Mouse (Mus musculus) midbrain, embryonic 12.5 days (tissue): ENCODE measurements around the gene Gm5141. TPM values are rescaled to one million over a fixed set of nuclear protein-coding genes. Genes with fewer than 3 reads are reported as not detected.
A peak's percentile ranks its signal among the peaks of the same experiment; 100 is the strongest.
"Not testable (repeated sequence)": the region's sequence is repeated elsewhere in the genome, so short reads cannot be mapped to it uniquely, and the experiment has no call there.

Source experiments
- ATAC-seq: fragments of 200-750 bp; cut with Nextera tagmentation; 2 replicates; pipeline ENCODE4 v1.8.0; 2017; ENCODE audit warnings: low read depth, moderate TSS enrichment, moderate library complexity; ENCODE audit not compliant: low FRiP score
- H3K27ac ChIP-seq: fragments of 300-500 bp; sonication (generic); replicated peaks from 2 replicates; pipeline ENCODE4 v1.5.1; 2016; ENCODE audit warnings: mild to moderate bottlenecking
- H3K27me3 ChIP-seq: fragments of 300-500 bp; sonication (generic); 2 replicates; pipeline ENCODE4 v1.6.1; 2016; ENCODE audit warnings: mild to moderate bottlenecking
- H3K36me3 ChIP-seq: fragments of 300-500 bp; sonication (generic); 2 replicates; pipeline ENCODE4 v1.6.1; 2016
- H3K4me1 ChIP-seq: fragments of 300-500 bp; sonication (generic); 2 replicates; pipeline ENCODE4 v1.6.1; 2016
- H3K4me2 ChIP-seq: fragments of 300-500 bp; sonication (generic); replicated peaks from 2 replicates; pipeline ENCODE4 v1.6.1; 2016; ENCODE audit warnings: mild to moderate bottlenecking, moderate library complexity
- H3K4me3 ChIP-seq: fragments of 300-500 bp; sonication (generic); 2 replicates; pipeline ENCODE4 v1.5.1; 2016; ENCODE audit warnings: mild to moderate bottlenecking
- H3K9ac ChIP-seq: fragments of 300-500 bp; sonication (generic); replicated peaks from 2 replicates; pipeline ENCODE4 v1.6.1; 2016; ENCODE audit warnings: mild to moderate bottlenecking, moderate library complexity
- H3K9me3 ChIP-seq: fragments of 300-500 bp; sonication (generic); 2 replicates; pipeline ENCODE4 v1.6.1; 2016; ENCODE audit warnings: mild to moderate bottlenecking
- WGBS: fragments of 180-500 bp; shearing (Covaris S2); methylation state at CpG from one replicate; pipeline ENCODE4 v1.1.7; 2016; 5-methylcytosine and 5-hydroxymethylcytosine counted together
- polyA plus RNA-seq: library from polyadenylated mRNA; unstranded; fragments of >200 nt; fragmentation: Nextera tagmentation; extraction: Ambion mirVana; gene quantifications from 2 replicates; pipeline ENCODE4 v1.2.1, GENCODE M21; 2016

Gm5141 gene
- polyA plus RNA-seq = 11.8 and 13.9 TPM in 2 replicates

GRCm38 (mm10) chr13:62785199-62786134 lies at the start of gene Gm5141:
Gene Gm5141 (minus strand): TSS chr13:62785808.
- peak within 1 kb of the TSS; percentile 56 for H3K4me3 ChIP-seq
- peak within 1 kb of the TSS; percentile 66 for H3K9ac ChIP-seq
- not testable (repeated sequence) for H3K27ac ChIP-seq, H3K27me3 ChIP-seq, H3K4me1 ChIP-seq
- H3K9me3 ChIP-seq = peaks cover 13% of the 10 kb centered on the region; the same call in 1 of the 2 replicates
- peak; percentile 100 for ATAC-seq
- peaks cover 10% of the 10 kb centered on the region for H3K36me3 ChIP-seq
- peak within 1 kb of the TSS; percentile 68 for H3K4me2 ChIP-seq
- WGBS = 5% methylated on average over 23 of the region's 23 CpGs

- H3K9me3 ChIP-seq = 0 out of 2 replicates have a peak, but pooled peaks cover 2% of the 10 kb centered on the region
- no peaks in the 10 kb centered on the region for H3K27me3 ChIP-seq
- no peaks in the 10 kb centered on the region for H3K4me1 ChIP-seq
- ATAC-seq = no peak
- H3K27ac ChIP-seq = no peak overlapping the region
- no peak overlapping the region for H3K9ac ChIP-seq
- H3K4me3 ChIP-seq = no peak overlapping the region
- no peak overlapping the region for H3K4me2 ChIP-seq
- no peaks in the 10 kb centered on the region for H3K36me3 ChIP-seq
- 47% methylated on average over 4 of the region's 4 CpGs for WGBS
These were observed 47.7 kb upstream of the Gm5141 start for GRCm38 (mm10) chr13:62833341-62833740.

GRCm38 (mm10) chr13:62832239-62832638 lies 46.6 kb upstream of the Gm5141 start:
- H3K36me3 ChIP-seq = no peaks in the 10 kb centered on the region
- H3K27ac ChIP-seq = no peak overlapping the region
- H3K4me1 ChIP-seq = no peaks in the 10 kb centered on the region
- H3K27me3 ChIP-seq = no peaks in the 10 kb centered on the region
- 0 out of 2 replicates have a peak, but pooled peaks cover 2% of the 10 kb centered on the region for H3K9me3 ChIP-seq
- H3K4me2 ChIP-seq = no peak overlapping the region
- H3K9ac ChIP-seq = no peak overlapping the region
- H3K4me3 ChIP-seq = no peak overlapping the region
- no peak for ATAC-seq
- 80% methylated on average over 2 of the region's 2 CpGs for WGBS

GRCm38 (mm10) chr13:62815705-62816104 lies 30.1 kb upstream of the Gm5141 start:
- not testable (repeated sequence) for H3K27me3 ChIP-seq, H3K36me3 ChIP-seq, H3K4me3 ChIP-seq, H3K27ac ChIP-seq, H3K9ac ChIP-seq, H3K9me3 ChIP-seq, H3K4me1 ChIP-seq, ATAC-seq, H3K4me2 ChIP-seq
- 84% methylated on average over 3 of the region's 3 CpGs for WGBS

- H3K9me3 ChIP-seq = no peaks in the 10 kb centered on the region
- no peaks in the 10 kb centered on the region for H3K27me3 ChIP-seq
- no peak for ATAC-seq
- H3K36me3 ChIP-seq = no peaks in the 10 kb centered on the region
- no peak overlapping the region for H3K27ac ChIP-seq
- no peaks in the 10 kb centered on the region for H3K4me1 ChIP-seq
- WGBS = 9% methylated on average over 28 of the region's 32 CpGs
- H3K4me2 ChIP-seq = peak overlapping the region; percentile 57
- H3K4me3 ChIP-seq = peak overlapping the region; percentile 39
- peak overlapping the region; percentile 53; the same call in 1 of the 2 replicates for H3K9ac ChIP-seq
These were observed 27.1 kb upstream of the Gm5141 start for GRCm38 (mm10) chr13:62812713-62813112.

- WGBS = 86% methylated on average over 6 of the region's 6 CpGs
- not testable (repeated sequence) for H3K4me2 ChIP-seq, H3K4me1 ChIP-seq, H3K4me3 ChIP-seq, H3K36me3 ChIP-seq, H3K27me3 ChIP-seq, ATAC-seq, H3K9ac ChIP-seq, H3K27ac ChIP-seq, H3K9me3 ChIP-seq
These were observed 22.4 kb upstream of the Gm5141 start for GRCm38 (mm10) chr13:62807981-62808380.

- 61% methylated on average over 2 of the region's 2 CpGs for WGBS
- H3K27me3 ChIP-seq, H3K4me1 ChIP-seq, H3K9me3 ChIP-seq, H3K27ac ChIP-seq: not testable (repeated sequence)
- ATAC-seq = peak; percentile 44
- peak overlapping the region; percentile 37; the same call in 1 of the 2 replicates for H3K9ac ChIP-seq
- H3K4me2 ChIP-seq = peak overlapping the region; percentile 68
- H3K4me3 ChIP-seq = peak overlapping the region; percentile 56
- H3K36me3 ChIP-seq = peaks cover 10% of the 10 kb centered on the region
These were observed 506 bp upstream of the Gm5141 start for GRCm38 (mm10) chr13:62786135-62786493.

- not testable (repeated sequence) for ATAC-seq, H3K36me3 ChIP-seq
- 74% methylated on average over 2 of the region's 2 CpGs for WGBS
These were observed 21.8 kb downstream of the Gm5141 start for GRCm38 (mm10) chr13:62763806-62764205.

GRCm38 (mm10) chr13:62760432-62761415 lies 24.9 kb downstream of the Gm5141 start, which contains the start of gene Platr25:
Gene Platr25 (minus strand): TSS chr13:62760709.
- peak within 1 kb of the TSS; percentile 58 for H3K9ac ChIP-seq
- H3K27me3 ChIP-seq, H3K4me1 ChIP-seq, H3K36me3 ChIP-seq, H3K27ac ChIP-seq, H3K9me3 ChIP-seq: not testable (repeated sequence)
- 9% methylated on average over 20 of the region's 20 CpGs for WGBS
- ATAC-seq = peak; percentile 99
- H3K4me3 ChIP-seq = peak within 1 kb of the TSS; percentile 48
- H3K4me2 ChIP-seq = peak within 1 kb of the TSS; percentile 52

More at GRCm38 (mm10) chr13:62763806-62764205, 21.8 kb downstream of the Gm5141 start:
- not testable (repeated sequence) for H3K27ac ChIP-seq, H3K9me3 ChIP-seq, H3K9ac ChIP-seq, H3K27me3 ChIP-seq, H3K4me1 ChIP-seq, H3K4me3 ChIP-seq, H3K4me2 ChIP-seq

GRCm38 (mm10) chr13:62733322-62733721 lies 52.3 kb downstream of the Gm5141 start:
- 93% methylated on average over 2 of the region's 2 CpGs for WGBS
- no peak overlapping the region for H3K27ac ChIP-seq

More at GRCm38 (mm10) chr13:62733322-62733721, 52.3 kb downstream of the Gm5141 start:
- Histone ChIP-seq H3K4me1 (no peaks in the 10 kb centered on the region), H3K36me3 (no peaks in the 10 kb centered on the region), H3K9ac (no peak overlapping the region), H3K9me3 (no peaks in the 10 kb centered on the region), H3K27me3 (no peaks in the 10 kb centered on the region), H3K4me2 (no peak overlapping the region), H3K4me3 (no peak overlapping the region)
- no peak for ATAC-seq
